9 mouse cellular contexts compared by ENCODE assay signal in genomic region chr8:83451056-83451455, GRCm38 (mm10). TPM values are rescaled to one million over a fixed set of nuclear protein-coding genes. Genes with fewer than 3 reads are reported as not detected.
DNase-seq lines count a peak whose midpoint lies in the region; ATAC-seq and TF ChIP-seq lines count a peak whose summit lies in the region.
"Had no signal": no experiment of that assay in that cellular context is flagged by ENCODE, and none has a peak within 500 bp of the region (broad histone marks: within the 10 kb centered on the region; RNA-seq: fewer than 3 reads in every experiment).

No protein-coding gene starts in this region.

- no peaks in the 10 kb centered on the region for H3K9me3 ChIP-seq in hindbrain, embryonic 14.5 days (ENCODE audit: control insufficient read depth, low read length)
- H3K9me3 ChIP-seq in hindbrain, embryonic 12.5 days (replicated peaks): no peaks in the 10 kb centered on the region

- intact Hi-C loops in left cerebral cortex, postnatal 25 days (cut with DNase I): no loop called here

- H3K4me2 ChIP-seq in hindbrain, embryonic 14.5 days (replicated peaks): no peak overlapping the region
- H3K4me2 ChIP-seq in hindbrain, embryonic 12.5 days (replicated peaks): no peak overlapping the region

- no peak for ATAC-seq in hindbrain, embryonic 14.5 days (ENCODE audit: low FRiP score)
- ATAC-seq in hindbrain, embryonic 12.5 days (ENCODE audit: low FRiP score): no peak

- H3K36me3 ChIP-seq in hindbrain, embryonic 14.5 days (replicated peaks; ENCODE audit: control insufficient read depth, insufficient read depth): no peaks in the 10 kb centered on the region
- H3K36me3 ChIP-seq in hindbrain, embryonic 12.5 days: no peaks in the 10 kb centered on the region

- H3K27ac ChIP-seq in hindbrain, embryonic 14.5 days: no peak overlapping the region
- H3K27ac ChIP-seq in hindbrain, embryonic 12.5 days: no peak overlapping the region

- no peak for TF ChIP-seq POLR2A in brain, embryonic 14.5 days (IDR thresholded peaks at IDR 0.05; ENCODE audit: borderline replicate concordance, extremely low read depth, insufficient read depth, insufficient read length, poor library complexity, severe bottlenecking)

- no peaks in the 10 kb centered on the region for H3K4me1 ChIP-seq in hindbrain, embryonic 14.5 days (replicated peaks; ENCODE audit: control insufficient read depth, insufficient read depth, low read length)
- no peaks in the 10 kb centered on the region for H3K4me1 ChIP-seq in hindbrain, embryonic 12.5 days

- DNase-seq in hindbrain, embryonic 14.5 days (ENCODE audit: low spot score): peak; percentile 68
- peak; percentile 75 for DNase-seq in CD4-positive, CD25-positive, alpha-beta regulatory T cell, adult 2 months (ENCODE audit: low read depth, low spot score)
- peak; percentile 62 for DNase-seq in brain, embryonic 14.5 days (ENCODE audit: low read depth)
- DNase-seq in lung, postnatal 25 days (ENCODE audit: low spot score): peak; percentile 28
- DNase-seq in ovary, postnatal 10 days (ENCODE audit: low spot score): no peak
- DNase-seq in kidney, postnatal 4 days: no peak
- no peak for DNase-seq in left cerebral cortex, postnatal 25 days (ENCODE audit: low spot score in 2 of 2)
- DNase-seq: right cerebral cortex, postnatal 4 days had no signal

- peak; percentile 27; the same call in 1 of the 2 replicates for TF ChIP-seq CTCF in brain, embryonic 14.5 days (IDR thresholded peaks at IDR 0.05; ENCODE audit: borderline replicate concordance, extremely low read depth, insufficient read depth, insufficient read length)

- H3K9ac ChIP-seq in hindbrain, embryonic 14.5 days: no peak overlapping the region
- H3K9ac ChIP-seq in hindbrain, embryonic 12.5 days: no peak overlapping the region

- H3K4me3 ChIP-seq in hindbrain, embryonic 14.5 days (replicated peaks; ENCODE audit: low read length): no peak overlapping the region
- no peak overlapping the region for H3K4me3 ChIP-seq in hindbrain, embryonic 12.5 days

- H3K27me3 ChIP-seq in hindbrain, embryonic 14.5 days (ENCODE audit: control insufficient read depth, insufficient read depth, low read length): no peaks in the 10 kb centered on the region
- no peaks in the 10 kb centered on the region for H3K27me3 ChIP-seq in hindbrain, embryonic 12.5 days

- WGBS in hindbrain, embryonic 14.5 days: 26% methylated on average over 3 of the region's 3 CpGs
- 34% methylated on average over 3 of the region's 3 CpGs for WGBS in hindbrain, embryonic 12.5 days

RNA-seq across cellular contexts. Expression of gene Scoc, which starts 7.1 kb away (rescaled TPM):
- polyA plus RNA-seq in hindbrain, embryonic 14.5 days (2014; fragmentation: Nextera tagmentation; extraction: Ambion mirVana): 290 and 317 TPM in 2 replicates
- polyA plus RNA-seq in hindbrain, embryonic 12.5 days (2016; fragmentation: Nextera tagmentation; extraction: Ambion mirVana): 161 and 178 TPM in 2 replicates
- polyA plus RNA-seq in brain, embryonic 14.5 days (2012; rRNA removed): 138 and 160 TPM in 2 replicates
- total RNA-seq in left cerebral cortex, postnatal 25 days (2021): 100 to 1,000 TPM; 212 to 232 TPM

Comparison
In these comparisons a context has a peak if more than half of its experiments do, and no peak if none do; other contexts are left out.
1. DNase-seq: peak in hindbrain, embryonic 14.5 days (single experiment), CD4-positive, CD25-positive, alpha-beta regulatory T cell, adult 2 months (single experiment), brain, embryonic 14.5 days (single experiment) and lung, postnatal 25 days (single experiment); none in ovary, postnatal 10 days (single experiment), kidney, postnatal 4 days (0 of 2) and left cerebral cortex, postnatal 25 days (0 of 2).